In genomic region chr4:129248243-129248767, GRCm38 (mm10) we compare ENCODE assay signal across 9 mouse cellular contexts. TPM values are rescaled to one million over a fixed set of nuclear protein-coding genes. Genes with fewer than 3 reads are reported as not detected.
A peak's percentile ranks its signal among the peaks of the same experiment; 100 is the strongest.
DNase-seq lines count a peak whose midpoint lies in the region; ATAC-seq lines count a peak whose summit lies in the region.
"Had no signal": no experiment of that assay in that cellular context is flagged by ENCODE, and none has a peak within 500 bp of the region (broad histone marks: within the 10 kb centered on the region; RNA-seq: fewer than 3 reads in every experiment).

No protein-coding gene starts in this region.

- no peaks in the 10 kb centered on the region for H3K36me3 ChIP-seq in megakaryocyte, embryonic 14.5 days (replicated peaks; ENCODE audit: low read length)
- no peaks in the 10 kb centered on the region for H3K36me3 ChIP-seq in embryonic facial prominence, embryonic 13.5 days
- H3K36me3 ChIP-seq in midbrain, embryonic 12.5 days, result no peaks in the 10 kb centered on the region

- DNase-seq in kidney, adult 9 months, result peak; percentile 48
- DNase-seq in ovary, adult 18-20 months (ENCODE audit: low spot score), result no peak
- no peak for DNase-seq in right cerebral cortex, postnatal 10 days (ENCODE audit: low spot score in 2 of 2)
- no peak for DNase-seq in urinary bladder, postnatal 10 days (ENCODE audit: low spot score)

- H3K9ac ChIP-seq in embryonic facial prominence, embryonic 13.5 days, result peak overlapping the region; percentile 76
- peak overlapping the region; percentile 54 for H3K9ac ChIP-seq in midbrain, embryonic 12.5 days (replicated peaks)

- peak overlapping the region; percentile 90 for H3K4me3 ChIP-seq in megakaryocyte, embryonic 14.5 days (replicated peaks)
- peak overlapping the region; percentile 63 for H3K4me3 ChIP-seq in embryonic facial prominence, embryonic 13.5 days
- H3K4me3 ChIP-seq in midbrain, embryonic 12.5 days, result peak overlapping the region; percentile 52

- peaks cover 46% of the 10 kb centered on the region for H3K27me3 ChIP-seq in megakaryocyte, embryonic 14.5 days (replicated peaks)
- peaks cover 76% of the 10 kb centered on the region for H3K27me3 ChIP-seq in embryonic facial prominence, embryonic 13.5 days
- H3K27me3 ChIP-seq in midbrain, embryonic 12.5 days, result peaks cover 73% of the 10 kb centered on the region

- H3K4me2 ChIP-seq in embryonic facial prominence, embryonic 13.5 days, result peak overlapping the region; percentile 94
- peak overlapping the region; percentile 87 for H3K4me2 ChIP-seq in midbrain, embryonic 12.5 days (replicated peaks)

- no peak for ATAC-seq in megakaryocyte, adult 5-6 weeks (ENCODE audit: poor library complexity, severe bottlenecking)
- ATAC-seq in embryonic facial prominence, embryonic 13.5 days (ENCODE audit: insufficient number of reproducible peaks, insufficient read depth, low FRiP score, low TSS enrichment, low read depth), result no peak
- ATAC-seq in midbrain, embryonic 12.5 days (ENCODE audit: low FRiP score, low read depth), result no peak

- H3K27ac ChIP-seq in embryonic facial prominence, embryonic 13.5 days, result no peak overlapping the region
- no peak overlapping the region for H3K27ac ChIP-seq in midbrain, embryonic 12.5 days (replicated peaks)

- H3K4me1 ChIP-seq in megakaryocyte, embryonic 14.5 days, result peaks cover 74% of the 10 kb centered on the region
- peaks cover 34% of the 10 kb centered on the region for H3K4me1 ChIP-seq in embryonic facial prominence, embryonic 13.5 days
- peaks cover 32% of the 10 kb centered on the region for H3K4me1 ChIP-seq in midbrain, embryonic 12.5 days

- under 1% methylated on average over 42 of the region's 74 CpGs for WGBS in embryonic facial prominence, embryonic 13.5 days
- under 1% methylated on average over 20 of the region's 74 CpGs for WGBS in midbrain, embryonic 12.5 days

- H3K9me3 ChIP-seq in megakaryocyte, embryonic 14.5 days, result no peaks in the 10 kb centered on the region
- no peaks in the 10 kb centered on the region for H3K9me3 ChIP-seq in embryonic facial prominence, embryonic 13.5 days
- H3K9me3 ChIP-seq in midbrain, embryonic 12.5 days, result no peaks in the 10 kb centered on the region

RNA-seq across cellular contexts. Expression of gene C77080, which starts 12.9 kb away (rescaled TPM):
- 6.4 and 8.7 TPM in 2 replicates for polyA plus RNA-seq in megakaryocyte, embryonic 14.5 days (2012; ENCODE audit: insufficient read depth, low replicate concordance)
- not detected in 2 replicates for total RNA-seq in megakaryocyte, adult 5-6 weeks (2015)
- not detected in 2 replicates for total RNA-seq in megakaryocyte, adult 5-6 weeks (2017)
- 7.6 and 8.4 TPM in 2 replicates for polyA plus RNA-seq in embryonic facial prominence, embryonic 13.5 days (2015; fragmentation: Nextera tagmentation; extraction: Ambion mirVana)
- 5.2 and 6.3 TPM in 2 replicates for polyA plus RNA-seq in midbrain, embryonic 12.5 days (2016; fragmentation: Nextera tagmentation; extraction: Ambion mirVana)

RNA-seq across cellular contexts. Expression of gene Sync, which starts 39.1 kb away (rescaled TPM):
- polyA plus RNA-seq in megakaryocyte, embryonic 14.5 days (2012; ENCODE audit: insufficient read depth, low replicate concordance), result not detected in 2 replicates
- not detected in 2 replicates for total RNA-seq in megakaryocyte, adult 5-6 weeks (2015)
- 1.3 TPM in 1 of 2 replicates, not detected in the other for total RNA-seq in megakaryocyte, adult 5-6 weeks (2017)
- 0.96 and 1.2 TPM in 2 replicates for polyA plus RNA-seq in embryonic facial prominence, embryonic 13.5 days (2015; fragmentation: Nextera tagmentation; extraction: Ambion mirVana)
- polyA plus RNA-seq in midbrain, embryonic 12.5 days (2016; fragmentation: Nextera tagmentation; extraction: Ambion mirVana), result 0.62 and 0.66 TPM in 2 replicates
- total RNA-seq: common myeloid progenitor, adult 5-6 weeks had no signal

RNA-seq across cellular contexts. Expression of gene Yars, which starts 58.7 kb away (rescaled TPM):
- 2.2 and 17.4 TPM in 2 replicates for polyA plus RNA-seq in megakaryocyte, embryonic 14.5 days (2012; ENCODE audit: insufficient read depth, low replicate concordance)
- 9.4 and 12.5 TPM in 2 replicates for total RNA-seq in megakaryocyte, adult 5-6 weeks (2015)
- total RNA-seq in megakaryocyte, adult 5-6 weeks (2017), result 20.0 and 26.1 TPM in 2 replicates
- polyA plus RNA-seq in embryonic facial prominence, embryonic 13.5 days (2015; fragmentation: Nextera tagmentation; extraction: Ambion mirVana), result 80.0 and 84.5 TPM in 2 replicates
- polyA plus RNA-seq in midbrain, embryonic 12.5 days (2016; fragmentation: Nextera tagmentation; extraction: Ambion mirVana), result 104 and 108 TPM in 2 replicates

RNA-seq across cellular contexts. Expression of gene S100pbp, which starts 58.8 kb away (rescaled TPM):
- polyA plus RNA-seq in megakaryocyte, embryonic 14.5 days (2012; ENCODE audit: insufficient read depth, low replicate concordance), result 0.90 and 2.0 TPM in 2 replicates
- 28.3 and 37.5 TPM in 2 replicates for total RNA-seq in megakaryocyte, adult 5-6 weeks (2015)
- total RNA-seq in megakaryocyte, adult 5-6 weeks (2017), result 14.1 and 22.2 TPM in 2 replicates
- polyA plus RNA-seq in embryonic facial prominence, embryonic 13.5 days (2015; fragmentation: Nextera tagmentation; extraction: Ambion mirVana), result 25.4 and 25.5 TPM in 2 replicates
- polyA plus RNA-seq in midbrain, embryonic 12.5 days (2016; fragmentation: Nextera tagmentation; extraction: Ambion mirVana), result 28.4 and 31.3 TPM in 2 replicates
